Mouse (Mus musculus) thymus, postnatal 36 days (tissue): ENCODE measurements around the gene Ptpa.
A peak's percentile ranks its signal among the peaks of the same experiment; 100 is the strongest.

Source experiments
- DNase-seq, 2 experiments: peaks; one replicate each; pipeline ENCODE4 v3.0.0; 2022; ENCODE audit warnings: mixed read lengths in 2 of 2

Ptpa gene

GRCm38 (mm10) chr2:30439631-30440030, 23.8 kb downstream of the Ptpa start:
- no peak for DNase-seq

GRCm38 (mm10) chr2:30440211-30440700, 24.4 kb downstream of the Ptpa start:
- no peak for DNase-seq

- peak; percentile 47 to 53 for DNase-seq
Measured at GRCm38 (mm10) chr2:30440701-30441517, 25.1 kb downstream of the Ptpa start.

- peak; percentile 39 to 51 for DNase-seq
Measured at GRCm38 (mm10) chr2:30441518-30442497, 26.0 kb downstream of the Ptpa start.

- no peak for DNase-seq
Measured at GRCm38 (mm10) chr2:30442498-30442890, 26.7 kb downstream of the Ptpa start.

- no peak for DNase-seq
Measured at GRCm38 (mm10) chr2:30443281-30443680, 27.4 kb downstream of the Ptpa start.

GRCm38 (mm10) chr2:30444006-30444405, 28.2 kb downstream of the Ptpa start:
- DNase-seq = no peak

- no peak for DNase-seq
Measured at GRCm38 (mm10) chr2:30444450-30444849, 28.6 kb downstream of the Ptpa start.

GRCm38 (mm10) chr2:30445312-30445711, 29.5 kb downstream of the Ptpa start:
- no peak for DNase-seq

GRCm38 (mm10) chr2:30446891-30447826, 31.3 kb downstream of the Ptpa start:
- no peak for DNase-seq

GRCm38 (mm10) chr2:30448371-30448770, 32.5 kb downstream of the Ptpa start:
- DNase-seq = no peak

GRCm38 (mm10) chr2:30450530-30450929, 34.7 kb downstream of the Ptpa start:
- no peak for DNase-seq

- no peak for DNase-seq
Measured at GRCm38 (mm10) chr2:30451525-30451924, 35.7 kb downstream of the Ptpa start.

- no peak for DNase-seq
Measured at GRCm38 (mm10) chr2:30453570-30453969, 37.7 kb downstream of the Ptpa start.

- no peak for DNase-seq
Measured at GRCm38 (mm10) chr2:30454587-30454986, 38.7 kb downstream of the Ptpa start.

- DNase-seq = no peak
Measured at GRCm38 (mm10) chr2:30456104-30456980, 40.5 kb downstream of the Ptpa start.

- no peak for DNase-seq
Measured at GRCm38 (mm10) chr2:30458349-30458748, 42.5 kb downstream of the Ptpa start.

- DNase-seq = no peak
Measured at GRCm38 (mm10) chr2:30459241-30459640, 43.4 kb downstream of the Ptpa start.

GRCm38 (mm10) chr2:30463341-30463761, 47.5 kb downstream of the Ptpa start:
- DNase-seq = no peak

- peak; percentile 62 to 80 for DNase-seq
Measured at GRCm38 (mm10) chr2:30463904-30464330, 48.1 kb downstream of the Ptpa start.

- no peak for DNase-seq
Measured at GRCm38 (mm10) chr2:30464411-30464810, 48.6 kb downstream of the Ptpa start.
